Mouse (Mus musculus): ENCODE measurements around the gene Hoxa13. TPM values are rescaled to one million over a fixed set of nuclear protein-coding genes. Genes with fewer than 3 reads are reported as not detected.

The Hoxa13 gene
- polyA plus RNA-seq, 1 experiment from 2014 or later, result not detected

DNA sequence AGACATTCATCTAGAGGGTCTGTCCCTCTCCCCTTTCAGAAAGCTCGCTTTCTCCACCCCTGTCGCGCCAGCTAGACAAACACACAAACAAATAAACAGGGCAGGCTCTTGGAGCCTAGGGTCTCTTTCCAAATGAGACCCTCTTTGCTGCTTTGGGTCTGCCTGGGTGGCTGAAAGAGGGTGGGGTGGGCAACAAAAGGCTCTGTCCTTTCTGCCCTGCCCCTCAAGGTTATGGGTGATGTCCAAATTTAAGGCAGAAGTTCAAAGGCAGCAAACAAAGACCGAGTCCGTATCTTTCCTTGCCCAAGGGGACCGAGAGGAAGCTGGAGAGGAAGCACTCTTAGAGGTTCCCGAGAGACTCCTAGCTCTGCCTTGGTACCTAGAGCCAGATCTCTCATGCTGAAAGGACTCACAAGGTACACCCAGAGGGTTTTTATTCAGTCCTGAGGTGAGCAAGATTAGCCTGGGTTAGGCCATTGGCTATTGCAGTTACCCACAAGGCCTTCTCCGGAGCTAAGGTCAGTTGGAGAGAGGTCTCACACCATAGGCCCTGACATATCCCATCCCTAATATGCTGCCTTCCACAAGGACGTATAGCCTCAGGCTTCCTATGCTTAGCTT lies 19.6 kb downstream of the Hoxa13 start:
- no peak overlapping the region for H3K27ac ChIP-seq (ENCODE audit: low read length)
- H3K4me2 ChIP-seq (ENCODE audit: low read depth, low read length), result no peak overlapping the region

DNA sequence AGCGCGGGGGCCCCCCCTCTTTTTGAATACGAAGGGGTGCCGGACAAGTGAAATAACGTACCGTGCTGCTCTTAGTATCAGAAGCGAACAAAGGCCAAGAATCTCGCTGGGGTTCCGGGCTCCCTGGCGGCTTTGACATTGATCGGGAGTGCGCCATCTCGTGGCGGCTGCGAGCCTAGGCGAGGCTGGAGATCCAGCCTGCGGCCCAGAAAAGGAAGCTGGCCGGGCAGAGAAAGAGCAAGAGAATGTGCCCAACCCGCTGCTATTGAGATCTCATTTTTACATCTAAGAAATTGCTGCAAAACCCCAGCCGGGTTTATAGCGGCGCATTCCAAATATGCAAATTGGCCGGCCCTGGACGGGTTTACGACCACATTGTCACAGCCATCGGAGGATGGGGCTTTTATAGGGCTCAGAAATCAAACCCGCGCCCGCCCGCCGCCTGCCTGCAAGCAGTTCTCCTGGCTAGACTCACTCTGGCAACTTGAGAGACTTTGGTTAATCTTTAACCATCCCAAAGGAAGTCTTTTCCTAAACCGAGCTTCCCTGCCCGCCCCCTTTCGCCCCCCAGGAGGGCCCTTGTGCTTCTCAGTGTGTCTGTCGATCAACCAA lies 20.2 kb downstream of the Hoxa13 start, which contains the start of gene Hoxa10:
Gene Hoxa10 (minus strand): TSS at position 466 of the 612 bp plus-strand sequence.
- Histone ChIP-seq H3K9ac (ENCODE audit: low read depth, low read length) (no peak within 1 kb of the TSS), H3K36me3 (ENCODE audit: control insufficient read depth, insufficient read depth) (no peaks in the 10 kb centered on the region), H3K4me2 (ENCODE audit: low read depth, low read length) (no peak within 1 kb of the TSS), H3K27me3 (ENCODE audit: control insufficient read depth, insufficient read depth, low read depth, low read length) (peaks cover 97% of the 10 kb centered on the region), H3K4me1 (ENCODE audit: control insufficient read depth, low read depth, low read length) (no peaks in the 10 kb centered on the region; the same call in 1 of the 2 replicates), H3K4me3 (ENCODE audit: low read depth, low read length) (no peak within 1 kb of the TSS), H3K27ac (ENCODE audit: low read length) (no peak within 1 kb of the TSS), H3K9me3 (replicated peaks; ENCODE audit: control insufficient read depth, low read length) (no peaks in the 10 kb centered on the region)
- WGBS (ENCODE audit: insufficient replicate concordance), result 3% methylated on average over 35 of the region's 35 CpGs
- ATAC-seq (ENCODE audit: low read depth), result no peak

More for the DNA sequence above, 19.6 kb downstream of the Hoxa13 start:
- Histone ChIP-seq H3K36me3 (ENCODE audit: control insufficient read depth, insufficient read depth) (no peaks in the 10 kb centered on the region), H3K27me3 (ENCODE audit: control insufficient read depth, insufficient read depth, low read depth, low read length) (peaks cover 97% of the 10 kb centered on the region), H3K4me1 (ENCODE audit: control insufficient read depth, low read depth, low read length) (no peaks in the 10 kb centered on the region; the same call in none of the 2 replicates), H3K9ac (ENCODE audit: low read depth, low read length) (no peak overlapping the region), H3K4me3 (ENCODE audit: low read depth, low read length) (no peak overlapping the region), H3K9me3 (replicated peaks; ENCODE audit: control insufficient read depth, low read length) (no peaks in the 10 kb centered on the region)
- ATAC-seq (ENCODE audit: low read depth), result no peak
- WGBS (ENCODE audit: insufficient replicate concordance), result 2% methylated on average over 9 of the region's 9 CpGs

- 3% methylated on average over 30 of the region's 30 CpGs for WGBS (ENCODE audit: insufficient replicate concordance)
- Histone ChIP-seq H3K36me3 (ENCODE audit: control insufficient read depth, insufficient read depth) (no peaks in the 10 kb centered on the region), H3K4me1 (ENCODE audit: control insufficient read depth, low read depth, low read length) (no peaks in the 10 kb centered on the region; the same call in 1 of the 2 replicates), H3K27me3 (ENCODE audit: control insufficient read depth, insufficient read depth, low read depth, low read length) (peaks cover 97% of the 10 kb centered on the region), H3K4me3 (ENCODE audit: low read depth, low read length) (no peak overlapping the region), H3K9ac (ENCODE audit: low read depth, low read length) (no peak overlapping the region), H3K27ac (ENCODE audit: low read length) (no peak overlapping the region), H3K4me2 (ENCODE audit: low read depth, low read length) (no peak overlapping the region), H3K9me3 (replicated peaks; ENCODE audit: control insufficient read depth, low read length) (no peaks in the 10 kb centered on the region)
- ATAC-seq (ENCODE audit: low read depth), result no peak
Measured at GRCm38 (mm10) chr6:52239625-52240388, 20.9 kb downstream of the Hoxa13 start.

DNA sequence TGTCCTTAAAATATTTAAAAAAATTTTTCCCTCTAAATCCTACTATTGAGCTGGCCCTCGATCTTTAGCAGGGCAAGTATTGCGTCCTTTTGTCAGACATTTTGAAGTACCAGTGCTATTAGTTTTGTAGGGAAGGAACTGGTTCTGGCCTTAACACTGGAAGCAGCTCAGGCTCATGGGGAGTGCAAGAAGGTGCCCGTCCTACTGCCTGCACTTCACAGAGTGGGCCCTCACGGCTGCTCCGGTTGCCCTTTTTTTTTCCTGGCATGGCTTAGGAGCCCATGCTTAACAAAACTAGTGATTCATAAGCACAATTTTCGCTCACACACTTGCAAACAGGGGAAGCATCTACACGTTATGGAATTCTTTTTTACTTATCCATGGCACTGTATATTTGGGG lies 21.7 kb downstream of the Hoxa13 start:
- WGBS (ENCODE audit: insufficient replicate concordance), result 8% methylated on average over 7 of the region's 7 CpGs

DNA sequence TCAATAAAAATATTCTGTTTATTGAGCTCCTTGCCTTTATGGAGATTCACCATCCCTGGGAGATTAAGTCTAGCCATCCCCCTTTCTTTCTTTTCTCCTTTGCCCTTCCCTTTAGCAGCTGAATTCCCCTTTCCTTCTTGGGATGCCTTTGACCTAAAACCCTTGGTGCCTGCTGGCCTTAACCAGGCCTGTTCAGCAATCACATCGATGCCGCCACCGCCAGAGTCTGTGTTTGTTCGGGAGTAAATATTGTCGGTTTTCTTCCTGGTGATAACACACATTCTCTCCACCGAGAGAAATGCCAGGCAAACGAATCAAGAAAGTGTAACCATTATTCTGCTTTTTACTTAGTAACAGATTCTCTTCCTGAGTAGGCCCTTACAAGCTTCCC lies 22.5 kb downstream of the Hoxa13 start:
- WGBS (ENCODE audit: insufficient replicate concordance), result 4% methylated on average over 7 of the region's 7 CpGs
- no peaks in the 10 kb centered on the region for H3K9me3 ChIP-seq (replicated peaks; ENCODE audit: control insufficient read depth, low read length)
- no peak overlapping the region for H3K4me2 ChIP-seq (ENCODE audit: low read depth, low read length)
- H3K27ac ChIP-seq (ENCODE audit: low read length), result no peak overlapping the region
- no peaks in the 10 kb centered on the region for H3K36me3 ChIP-seq (ENCODE audit: control insufficient read depth, insufficient read depth)
- no peaks in the 10 kb centered on the region; the same call in 1 of the 2 replicates for H3K4me1 ChIP-seq (ENCODE audit: control insufficient read depth, low read depth, low read length)
- H3K4me3 ChIP-seq (ENCODE audit: low read depth, low read length), result no peak overlapping the region
- ATAC-seq (ENCODE audit: low read depth), result no peak
- H3K27me3 ChIP-seq (ENCODE audit: control insufficient read depth, insufficient read depth, low read depth, low read length), result peaks cover 97% of the 10 kb centered on the region
- H3K9ac ChIP-seq (ENCODE audit: low read depth, low read length), result no peak overlapping the region

More for the DNA sequence above, 21.7 kb downstream of the Hoxa13 start:
- Histone ChIP-seq H3K4me3 (ENCODE audit: low read depth, low read length) (no peak overlapping the region), H3K4me2 (ENCODE audit: low read depth, low read length) (no peak overlapping the region), H3K9ac (ENCODE audit: low read depth, low read length) (no peak overlapping the region), H3K9me3 (replicated peaks; ENCODE audit: control insufficient read depth, low read length) (no peaks in the 10 kb centered on the region), H3K4me1 (ENCODE audit: control insufficient read depth, low read depth, low read length) (no peaks in the 10 kb centered on the region; the same call in 1 of the 2 replicates), H3K36me3 (ENCODE audit: control insufficient read depth, insufficient read depth) (no peaks in the 10 kb centered on the region), H3K27me3 (ENCODE audit: control insufficient read depth, insufficient read depth, low read depth, low read length) (peaks cover 97% of the 10 kb centered on the region), H3K27ac (ENCODE audit: low read length) (no peak overlapping the region)
- ATAC-seq (ENCODE audit: low read depth), result no peak

DNA sequence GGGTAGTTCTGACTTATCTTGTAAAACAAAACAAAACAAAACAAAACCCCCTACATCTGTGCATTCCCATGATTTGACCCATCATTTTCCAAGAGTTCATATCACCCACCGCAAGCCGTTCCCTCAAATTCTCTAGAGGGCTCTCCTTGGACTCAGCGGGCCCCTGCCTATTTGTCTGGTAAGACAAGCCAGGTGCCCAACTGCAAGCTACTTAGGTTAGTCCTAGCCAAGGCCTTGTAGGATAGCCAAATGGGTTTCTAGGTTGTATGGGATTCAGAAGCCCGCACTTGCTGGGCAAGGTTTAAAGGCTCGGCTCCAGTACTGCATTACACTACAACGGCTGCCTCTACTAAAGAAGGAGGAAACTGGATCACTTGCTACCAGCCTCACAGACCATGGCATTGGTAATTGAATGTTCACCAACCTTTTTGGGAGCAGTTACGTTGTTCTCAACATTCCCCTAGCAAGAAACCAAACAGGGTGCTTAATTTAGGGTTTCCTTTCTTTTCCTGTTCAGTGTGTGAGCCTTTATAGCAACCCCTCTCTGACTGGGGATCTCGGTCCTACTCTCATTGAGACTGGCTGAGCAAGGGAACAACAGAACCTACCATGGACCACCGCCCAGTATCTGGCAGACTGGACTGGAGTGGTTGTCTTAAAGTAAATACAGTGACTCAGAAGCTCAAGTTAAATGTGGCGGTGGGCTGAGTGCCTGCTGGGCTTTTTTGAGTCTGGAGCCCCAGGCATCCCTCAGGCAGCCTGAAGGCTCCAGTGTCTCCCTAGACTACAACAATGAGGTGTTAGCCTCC lies 23.1 kb downstream of the Hoxa13 start:
- H3K4me3 ChIP-seq (ENCODE audit: low read depth, low read length), result no peak overlapping the region
- H3K4me2 ChIP-seq (ENCODE audit: low read depth, low read length), result no peak overlapping the region

DNA sequence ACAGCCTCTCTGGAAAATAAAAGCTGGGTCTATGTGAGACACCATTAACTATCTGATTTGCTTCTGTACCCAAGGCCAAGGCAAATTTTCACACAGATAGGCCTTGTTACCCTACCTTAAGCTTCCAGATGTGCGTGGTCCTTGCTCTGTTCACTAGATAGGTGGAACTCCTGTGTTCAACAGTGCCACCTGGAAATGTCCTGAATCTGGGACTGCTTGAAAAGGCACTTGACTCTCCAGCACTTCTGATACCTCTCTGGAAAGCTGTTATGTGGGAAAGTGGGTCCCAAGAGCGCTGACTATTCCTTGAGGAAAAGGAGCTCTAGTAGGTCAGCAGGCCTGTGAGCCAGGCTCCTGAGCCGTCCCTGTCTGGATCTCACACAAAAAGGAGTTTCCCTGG lies 23.9 kb downstream of the Hoxa13 start:
- Histone ChIP-seq H3K27me3 (ENCODE audit: control insufficient read depth, insufficient read depth, low read depth, low read length) (peaks cover 98% of the 10 kb centered on the region), H3K9me3 (replicated peaks; ENCODE audit: control insufficient read depth, low read length) (no peaks in the 10 kb centered on the region), H3K27ac (ENCODE audit: low read length) (no peak overlapping the region), H3K36me3 (ENCODE audit: control insufficient read depth, insufficient read depth) (no peaks in the 10 kb centered on the region), H3K4me2 (ENCODE audit: low read depth, low read length) (no peak overlapping the region), H3K9ac (ENCODE audit: low read depth, low read length) (no peak overlapping the region), H3K4me3 (ENCODE audit: low read depth, low read length) (no peak overlapping the region), H3K4me1 (ENCODE audit: control insufficient read depth, low read depth, low read length) (no peaks in the 10 kb centered on the region; the same call in 1 of the 2 replicates)
- WGBS (ENCODE audit: insufficient replicate concordance), result 28% methylated on average over 3 of the region's 3 CpGs
- no peak for ATAC-seq (ENCODE audit: low read depth)

More for the DNA sequence above, 23.1 kb downstream of the Hoxa13 start:
- Histone ChIP-seq H3K9ac (ENCODE audit: low read depth, low read length) (no peak overlapping the region), H3K27ac (ENCODE audit: low read length) (no peak overlapping the region), H3K36me3 (ENCODE audit: control insufficient read depth, insufficient read depth) (no peaks in the 10 kb centered on the region), H3K27me3 (ENCODE audit: control insufficient read depth, insufficient read depth, low read depth, low read length) (peaks cover 97% of the 10 kb centered on the region), H3K9me3 (replicated peaks; ENCODE audit: control insufficient read depth, low read length) (no peaks in the 10 kb centered on the region), H3K4me1 (ENCODE audit: control insufficient read depth, low read depth, low read length) (no peaks in the 10 kb centered on the region; the same call in 1 of the 2 replicates)
- WGBS (ENCODE audit: insufficient replicate concordance), result 27% methylated on average over 10 of the region's 10 CpGs
- ATAC-seq (ENCODE audit: low read depth), result no peak

DNA sequence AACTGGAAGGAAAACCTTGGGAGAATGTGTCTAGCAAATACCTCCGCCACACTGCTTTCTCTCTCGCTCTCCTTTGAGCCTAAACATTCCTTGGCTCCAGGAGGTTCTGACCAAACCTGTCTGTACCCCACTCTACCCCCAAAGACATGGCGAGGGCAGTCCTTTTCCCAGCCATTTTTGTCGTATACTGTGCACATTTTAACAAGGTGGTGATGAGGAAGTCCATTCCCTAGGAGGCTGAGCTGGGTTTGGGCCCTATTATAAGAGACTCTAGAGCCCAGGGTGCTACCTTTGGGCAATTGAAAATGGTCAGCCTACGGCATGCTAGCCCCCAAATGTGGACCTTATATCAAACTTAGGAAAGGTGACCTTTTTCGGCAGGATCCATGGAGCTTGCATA lies 24.8 kb downstream of the Hoxa13 start:
- WGBS (ENCODE audit: insufficient replicate concordance), result 24% methylated on average over 6 of the region's 6 CpGs
- ATAC-seq (ENCODE audit: low read depth), result no peak
- H3K27me3 ChIP-seq (ENCODE audit: control insufficient read depth, insufficient read depth, low read depth, low read length), result peaks cover 96% of the 10 kb centered on the region
- H3K27ac ChIP-seq (ENCODE audit: low read length), result no peak overlapping the region
- H3K4me1 ChIP-seq (ENCODE audit: control insufficient read depth, low read depth, low read length), result no peaks in the 10 kb centered on the region; the same call in 1 of the 2 replicates
- no peak overlapping the region for H3K4me2 ChIP-seq (ENCODE audit: low read depth, low read length)
- no peaks in the 10 kb centered on the region for H3K9me3 ChIP-seq (replicated peaks; ENCODE audit: control insufficient read depth, low read length)
- no peaks in the 10 kb centered on the region for H3K36me3 ChIP-seq (ENCODE audit: control insufficient read depth, insufficient read depth)
- no peak overlapping the region for H3K9ac ChIP-seq (ENCODE audit: low read depth, low read length)
- H3K4me3 ChIP-seq (ENCODE audit: low read depth, low read length), result no peak overlapping the region

All from liver, embryonic 16.5 days (tissue).